24 mouse cellular contexts compared by ENCODE assay signal in the genomic region with DNA sequence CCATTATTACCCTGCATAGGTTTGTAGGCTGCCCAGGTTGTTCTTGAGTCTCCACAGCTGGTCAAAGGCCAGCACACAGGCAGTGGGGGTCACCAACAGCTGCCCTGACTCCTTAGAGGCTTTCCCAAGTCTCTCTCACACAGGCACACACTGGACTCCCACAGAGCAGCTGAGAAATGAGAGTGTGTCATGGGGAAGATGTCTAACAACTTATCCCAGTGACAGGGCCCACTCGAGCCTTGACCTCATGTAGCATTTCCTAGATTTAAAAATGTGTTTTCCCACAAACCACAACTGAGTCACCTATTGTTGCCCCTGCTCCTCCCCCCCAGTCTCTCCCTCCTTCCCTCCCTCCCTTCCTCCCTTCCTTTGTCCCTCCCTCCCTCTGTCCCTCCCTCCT.
DNase-seq lines count a peak whose midpoint lies in the region; ATAC-seq and TF ChIP-seq lines count a peak whose summit lies in the region.
"Had no signal": no experiment of that assay in that cellular context is flagged by ENCODE, and none has a peak within 500 bp of the region (broad histone marks: within the 10 kb centered on the region; RNA-seq: fewer than 3 reads in every experiment).

No protein-coding gene starts in this region.

- H3ac ChIP-seq in C2C12 (ENCODE audit: control insufficient read depth, insufficient read length, low read depth) = no peak overlapping the region

- ATAC-seq in Patski = peak; percentile 68
- ATAC-seq: forebrain, embryonic 14.5 days; forebrain, postnatal 0 days had no signal

- no peaks in the 10 kb centered on the region for H3K79me2 ChIP-seq in C2C12 (ENCODE audit: control insufficient read depth, insufficient read depth)
- H3K79me2 ChIP-seq in heart, adult 2 months (replicated peaks; ENCODE audit: control insufficient read depth, insufficient read depth, low read length) = no peaks in the 10 kb centered on the region

- WGBS in heart, adult 2 months = 41% methylated on average over 1 of the region's 1 CpGs

- H3K27ac ChIP-seq in heart, adult 2 months = no peak overlapping the region
- H3K27ac ChIP-seq: embryonic facial prominence, embryonic 13.5 days; embryonic facial prominence, embryonic 15.5 days; forebrain, embryonic 10.5 days; forebrain, embryonic 12.5 days had no signal

- in situ Hi-C loops in Patski (cut with MboI; ENCODE audit: low pct_unique_long_range_greater_than_20kb) = loop anchor here (10.0 kb wide), 1 partner anchor 166 kb away; no protein-coding TSS in a partner anchor

- no peak overlapping the region for H3K9ac ChIP-seq in heart, adult 2 months (ENCODE audit: low read depth, low read length)
- H3K9ac ChIP-seq: embryonic facial prominence, embryonic 13.5 days; embryonic facial prominence, embryonic 15.5 days; forebrain, embryonic 12.5 days; forebrain, postnatal 0 days had no signal

- intact Hi-C loops in heart, adult 2 months (cut with DNase I) = no loop called here

- no peaks in the 10 kb centered on the region for H3K79me3 ChIP-seq in C2C12 (ENCODE audit: low read depth)

- TF ChIP-seq EP300 in heart, adult 2 months (IDR thresholded peaks at IDR 0.05; ENCODE audit: insufficient read depth, low read depth, low read length) = no peak

- POLR2A ChIA-PET in Patski (lab: Charles Lee) = no interaction called here

- peak; percentile 19 for DNase-seq in adrenal gland, adult 2 months
- DNase-seq in adrenal gland, postnatal 25 days = no peak
- DNase-seq in 3T3-L1 (ENCODE audit: low read depth, low spot score) (peak; percentile 68), Patski (ENCODE audit: low read depth, low spot score) (peak; percentile 69)
- no peak for DNase-seq in cerebellum, adult 9-10 months
- no peak for DNase-seq in cerebellum, postnatal 14 days
- DNase-seq in heart, adult 2 months = no peak
- DNase-seq: adrenal gland, adult 8-10 months; adrenal gland, postnatal 14 days; B cell, adult 2 months; cerebellum, adult 11 months; cerebellum, adult 18-20 months; cerebellum, adult 8-10 months; cerebellum, postnatal 10 days; cerebellum, postnatal 36 days; embryo, embryonic 11 days; forebrain, postnatal 0 days had no signal

- no peak for TF ChIP-seq POLR2A in heart, adult 2 months (IDR thresholded peaks at IDR 0.05; ENCODE audit: insufficient read depth, low read depth, low read length)

- no peaks in the 10 kb centered on the region for H3K27me3 ChIP-seq in C2C12 (ENCODE audit: control insufficient read depth, insufficient read depth, insufficient read length)
- H3K27me3 ChIP-seq in Patski = no peaks in the 10 kb centered on the region
- no peaks in the 10 kb centered on the region for H3K27me3 ChIP-seq in heart, adult 2 months (ENCODE audit: control insufficient read depth, insufficient read depth, low read length)
- H3K27me3 ChIP-seq: embryonic facial prominence, embryonic 13.5 days; embryonic facial prominence, embryonic 15.5 days; forebrain, embryonic 12.5 days had no signal

- H3K4me3 ChIP-seq in C2C12 (ENCODE audit: insufficient read depth, poor library complexity, severe bottlenecking) = no peak overlapping the region
- no peak overlapping the region for H3K4me3 ChIP-seq in heart, adult 2 months
- H3K4me3 ChIP-seq: embryonic facial prominence, embryonic 13.5 days; embryonic facial prominence, embryonic 15.5 days; erythroblast, embryonic 14.5 days; forebrain, embryonic 10.5 days; forebrain, embryonic 12.5 days had no signal

- CTCF ChIA-PET in Patski (lab: Charles Lee) = interaction anchor here (1.5 kb wide), 1 partner anchor 10 kb away, joined by 3 read pairs; no protein-coding TSS in a partner anchor

- H3K4me1 ChIP-seq in heart, adult 2 months (ENCODE audit: control insufficient read depth, insufficient read depth, low read length) = no peaks in the 10 kb centered on the region; the same call in 1 of the 2 replicates
- H3K4me1 ChIP-seq: embryonic facial prominence, embryonic 15.5 days; forebrain, embryonic 10.5 days; forebrain, embryonic 12.5 days had no signal

- no peaks in the 10 kb centered on the region for H3K36me3 ChIP-seq in C2C12 (ENCODE audit: control insufficient read depth, insufficient read depth)
- H3K36me3 ChIP-seq in heart, adult 2 months (ENCODE audit: control insufficient read depth, insufficient read depth, low read length) = no peaks in the 10 kb centered on the region
- H3K36me3 ChIP-seq: embryonic facial prominence, embryonic 13.5 days; embryonic facial prominence, embryonic 15.5 days; forebrain, embryonic 10.5 days; forebrain, embryonic 12.5 days had no signal

- TF ChIP-seq CTCF in C2C12 (IDR thresholded peaks at IDR 0.05; ENCODE audit: control insufficient read depth, insufficient read depth, insufficient read length) (no peak), Patski (IDR thresholded peaks at IDR 0.05) (no peak)
- TF ChIP-seq CTCF in heart, adult 2 months (IDR thresholded peaks at IDR 0.05) = no peak

TF ChIP-seq in C2C12, 6 proteins besides CTCF, POLR2A, EP300 and RAD21:
- TF ChIP-seq MAX (IDR thresholded peaks at IDR 0.05) = no peak
- TF ChIP-seq CEBPB (IDR thresholded peaks at IDR 0.05; ENCODE audit: low read depth) = no peak
- peak; percentile 66 for TF ChIP-seq FOSL1 (IDR thresholded peaks at IDR 0.05; ENCODE audit: insufficient read depth, low read length, poor library complexity, severe bottlenecking)
- peak; percentile 65 for TF ChIP-seq MYOD1 (IDR thresholded peaks at IDR 0.05; ENCODE audit: control insufficient read depth, insufficient read length, low read depth)
- TF ChIP-seq USF1 (IDR thresholded peaks at IDR 0.05; ENCODE audit: low read depth) = no peak

Comparison
In these comparisons a context has a peak if more than half of its experiments do, and no peak if none do; other contexts are left out.
1. DNase-seq: peak in adrenal gland, adult 2 months (single experiment), 3T3-L1 (single experiment) and Patski (single experiment); none in adrenal gland, postnatal 25 days (single experiment), cerebellum, adult 9-10 months (single experiment), cerebellum, postnatal 14 days (0 of 2) and heart, adult 2 months (0 of 2).